Mouse (Mus musculus): ENCODE data around the gene Zc3h13. TPM values are rescaled to one million over a fixed set of nuclear protein-coding genes. Genes with fewer than 3 reads are reported as not detected.

Zc3h13 gene
- 22.0 and 23.7 TPM in 2 replicates for polyA plus RNA-seq (2015; fragmentation: Nextera tagmentation; extraction: Ambion mirVana)

GRCm38 (mm10) chr14:75284193-75284915 is at the start of gene Zc3h13:
Gene Zc3h13, plus strand, starts transcription at chr14:75284373.

GRCm38 (mm10) chr14:75242087-75242486 is 42.1 kb upstream of the Zc3h13 start, which contains the start of gene Cpb2:
Gene Cpb2, plus strand, starts transcription at chr14:75242287.

Other genes with a start within 250 kb of the Zc3h13 start
- gene Lrrc63, start 153.5 kb upstream of the Zc3h13 start, polyA plus RNA-seq (2015; fragmentation: Nextera tagmentation; extraction: Ambion mirVana): 0.18 TPM in 1 of 2 replicates, not detected in the other
- 80.3 and 115 TPM in 2 replicates for gene Lcp1, start 153.3 kb upstream of the Zc3h13 start, polyA plus RNA-seq (2015; fragmentation: Nextera tagmentation; extraction: Ambion mirVana)
- 0.16 TPM in 1 of 2 replicates, not detected in the other for gene Cpb2, start 42.1 kb upstream of the Zc3h13 start, polyA plus RNA-seq (2015; fragmentation: Nextera tagmentation; extraction: Ambion mirVana)
- 0.28 and 0.35 TPM in 2 replicates for gene Siah3, start 171.6 kb downstream of the Zc3h13 start, polyA plus RNA-seq (2015; fragmentation: Nextera tagmentation; extraction: Ambion mirVana)

Measured in spleen, postnatal 0 days (tissue).